Mouse (Mus musculus) lung, embryonic 16.5 days (tissue): Measurements from ENCODE around the gene Armcx2. TPM values are rescaled to one million over a fixed set of nuclear protein-coding genes. Genes with fewer than 3 reads are reported as not detected.
"Not testable (repeated sequence)": the region's sequence is repeated elsewhere in the genome, so short reads cannot be mapped to it uniquely, and the experiment has no call there.

ENCODE experiments used
- ATAC-seq: fragments of 200-750 bp; cut with Nextera tagmentation; 2 replicates; pipeline ENCODE4 v1.8.0; 2017; ENCODE audit warnings: low read depth, mild to moderate bottlenecking, moderate library complexity
- H3K27ac ChIP-seq: fragments of 300-500 bp; sonication (generic); 2 replicates; pipeline ENCODE4 v1.5.1; 2014; ENCODE audit warnings: mild to moderate bottlenecking, control low read depth, low read length
- H3K27me3 ChIP-seq: fragments of 300-500 bp; sonication (generic); 2 replicates; pipeline ENCODE4 v1.6.1; 2014; ENCODE audit warnings: low read depth, low read length, mixed read lengths; ENCODE audit not compliant: control insufficient read depth, insufficient read depth
- H3K36me3 ChIP-seq: fragments of 300-500 bp; sonication (generic); 2 replicates; pipeline ENCODE4 v1.6.1; 2014; ENCODE audit warnings: low read length; ENCODE audit not compliant: control insufficient read depth, insufficient read depth
- H3K4me1 ChIP-seq: fragments of 300-500 bp; sonication (generic); replicated peaks from 2 replicates; pipeline ENCODE4 v1.6.1; 2014; ENCODE audit warnings: low read length, mixed read lengths; ENCODE audit not compliant: control insufficient read depth, insufficient read depth
- H3K4me2 ChIP-seq: fragments of 300-500 bp; sonication (generic); 2 replicates; pipeline ENCODE4 v1.6.1; 2014; ENCODE audit warnings: low read depth, low read length, control low read depth
- H3K4me3 ChIP-seq: fragments of 300-500 bp; sonication (generic); 2 replicates; pipeline ENCODE4 v1.5.1; 2014; ENCODE audit warnings: mild to moderate bottlenecking, low read length, control low read depth
- H3K9ac ChIP-seq: fragments of 300-500 bp; sonication (generic); 2 replicates; pipeline ENCODE4 v1.6.1; 2014; ENCODE audit warnings: low read length, control low read depth
- H3K9me3 ChIP-seq: fragments of 300-500 bp; sonication (generic); 2 replicates; pipeline ENCODE4 v1.6.1; 2016; ENCODE audit warnings: low read length; ENCODE audit not compliant: control insufficient read depth
- WGBS: fragments of 180-500 bp; shearing (Covaris S2); extraction: QIAGEN DNeasy Blood & Tissue Kit; methylation state at CpG from one replicate; pipeline ENCODE4 v1.1.7; 2014; 5-methylcytosine and 5-hydroxymethylcytosine counted together
- polyA plus RNA-seq: library from polyadenylated mRNA; unstranded; fragments of >200 nt; fragmentation: Nextera tagmentation; extraction: Ambion mirVana; gene quantifications from 2 replicates; pipeline ENCODE4 v1.2.1, GENCODE M21; 2015

Gene Armcx2
- 64.3 and 70.9 TPM in 2 replicates for polyA plus RNA-seq

- peak within 1 kb of the TSS; percentile 58 for H3K4me2 ChIP-seq
- H3K27ac ChIP-seq = peak within 1 kb of the TSS; percentile 64
- peak within 1 kb of the TSS; percentile 62 for H3K4me3 ChIP-seq
- peak within 1 kb of the TSS; percentile 72 for H3K9ac ChIP-seq
- ATAC-seq = peak; percentile 92
- no peaks in the 10 kb centered on the region for H3K9me3 ChIP-seq
- H3K27me3 ChIP-seq = no peaks in the 10 kb centered on the region
- H3K36me3 ChIP-seq = peaks cover 4% of the 10 kb centered on the region
- H3K4me1 ChIP-seq = no peaks in the 10 kb centered on the region
- WGBS = 11% methylated on average over 16 of the region's 16 CpGs
Observed at GRCm38 (mm10) chrX:134808755-134809224, at the start of gene Armcx2. Gene Armcx2 (minus strand): TSS chrX:134809221.

GRCm38 (mm10) chrX:134849662-134850061, 40.6 kb upstream of the Armcx2 start:
- H3K9ac ChIP-seq = no peak overlapping the region
- no peaks in the 10 kb centered on the region for H3K4me1 ChIP-seq
- H3K4me2 ChIP-seq = no peak overlapping the region
- ATAC-seq = no peak
- 64% methylated on average over 3 of the region's 4 CpGs for WGBS
- no peaks in the 10 kb centered on the region for H3K36me3 ChIP-seq
- no peaks in the 10 kb centered on the region; the same call in 1 of the 2 replicates for H3K27me3 ChIP-seq
- H3K4me3 ChIP-seq = no peak overlapping the region
- no peak overlapping the region for H3K27ac ChIP-seq
- no peaks in the 10 kb centered on the region for H3K9me3 ChIP-seq

GRCm38 (mm10) chrX:134844424-134844823, 35.4 kb upstream of the Armcx2 start:
- H3K36me3 ChIP-seq = no peaks in the 10 kb centered on the region
- H3K4me1 ChIP-seq = no peaks in the 10 kb centered on the region
- H3K27me3 ChIP-seq = no peaks in the 10 kb centered on the region
- H3K9me3 ChIP-seq = no peaks in the 10 kb centered on the region
- no peak overlapping the region for H3K4me2 ChIP-seq
- ATAC-seq = no peak
- no peak overlapping the region for H3K27ac ChIP-seq
- H3K9ac ChIP-seq = no peak overlapping the region
- H3K4me3 ChIP-seq = no peak overlapping the region
- WGBS = 42% methylated on average over 2 of the region's 2 CpGs

- Histone ChIP-seq H3K4me1 (no peaks in the 10 kb centered on the region), H3K4me2 (no peak overlapping the region), H3K27me3 (no peaks in the 10 kb centered on the region), H3K9ac (no peak overlapping the region), H3K36me3 (no peaks in the 10 kb centered on the region), H3K4me3 (no peak overlapping the region), H3K27ac (no peak overlapping the region), H3K9me3 (no peaks in the 10 kb centered on the region)
- ATAC-seq = no peak
- 50% methylated on average over 3 of the region's 3 CpGs for WGBS
Observed at GRCm38 (mm10) chrX:134830508-134830907, 21.5 kb upstream of the Armcx2 start.

- H3K4me2 ChIP-seq = peak overlapping the region; percentile 58
- H3K36me3 ChIP-seq = peaks cover 4% of the 10 kb centered on the region
- H3K9me3 ChIP-seq = no peaks in the 10 kb centered on the region
- H3K4me3 ChIP-seq = peak overlapping the region; percentile 62
- 15% methylated on average over 28 of the region's 28 CpGs for whole genome bisulfite sequencing
- H3K27ac ChIP-seq = peak overlapping the region; percentile 64
- peak overlapping the region; percentile 72 for H3K9ac ChIP-seq
- no peaks in the 10 kb centered on the region for H3K4me1 ChIP-seq
- ATAC-seq = peak; percentile 82
- H3K27me3 ChIP-seq = no peaks in the 10 kb centered on the region
Observed at GRCm38 (mm10) chrX:134807833-134808754, 927 bp downstream of the Armcx2 start.

- H3K36me3 ChIP-seq = no peaks in the 10 kb centered on the region
- no peak overlapping the region for H3K4me2 ChIP-seq
- H3K4me1 ChIP-seq = no peaks in the 10 kb centered on the region
- 66% methylated on average over 4 of the region's 4 CpGs for WGBS
- ATAC-seq = no peak
- no peaks in the 10 kb centered on the region for H3K9me3 ChIP-seq
- H3K9ac ChIP-seq = no peak overlapping the region
- no peak overlapping the region for H3K27ac ChIP-seq
- H3K27me3 ChIP-seq = no peaks in the 10 kb centered on the region
- H3K4me3 ChIP-seq = no peak overlapping the region
Observed at GRCm38 (mm10) chrX:134787728-134788127, 21.3 kb downstream of the Armcx2 start.

- H3K36me3 ChIP-seq = not testable (repeated sequence)
- peak; percentile 47; the same call in 1 of the 2 replicates for ATAC-seq
Observed at GRCm38 (mm10) chrX:134763428-134764198, 45.4 kb downstream of the Armcx2 start.

GRCm38 (mm10) chrX:134757293-134757995, 51.6 kb downstream of the Armcx2 start:
- no peaks in the 10 kb centered on the region for H3K36me3 ChIP-seq
- H3K27me3 ChIP-seq = no peaks in the 10 kb centered on the region
- H3K27ac ChIP-seq = peak overlapping the region; percentile 75
- peak overlapping the region; percentile 80 for H3K9ac ChIP-seq
- 21% methylated on average over 12 of the region's 13 CpGs for WGBS
- no peaks in the 10 kb centered on the region for H3K9me3 ChIP-seq
- ATAC-seq = peak; percentile 24
- peak overlapping the region; percentile 74 for H3K4me3 ChIP-seq
- no peaks in the 10 kb centered on the region; the same call in 1 of the 2 replicates for H3K4me1 ChIP-seq
- H3K4me2 ChIP-seq = peak overlapping the region; percentile 47

More at GRCm38 (mm10) chrX:134763428-134764198, 45.4 kb downstream of the Armcx2 start:
- not testable (repeated sequence) for H3K9me3 ChIP-seq, H3K27me3 ChIP-seq, H3K27ac ChIP-seq, H3K4me3 ChIP-seq, H3K4me2 ChIP-seq, H3K4me1 ChIP-seq, H3K9ac ChIP-seq
- WGBS = 40% methylated on average over 3 of the region's 4 CpGs
